Mouse (Mus musculus): ENCODE data around the gene Kbtbd7.

DNA sequence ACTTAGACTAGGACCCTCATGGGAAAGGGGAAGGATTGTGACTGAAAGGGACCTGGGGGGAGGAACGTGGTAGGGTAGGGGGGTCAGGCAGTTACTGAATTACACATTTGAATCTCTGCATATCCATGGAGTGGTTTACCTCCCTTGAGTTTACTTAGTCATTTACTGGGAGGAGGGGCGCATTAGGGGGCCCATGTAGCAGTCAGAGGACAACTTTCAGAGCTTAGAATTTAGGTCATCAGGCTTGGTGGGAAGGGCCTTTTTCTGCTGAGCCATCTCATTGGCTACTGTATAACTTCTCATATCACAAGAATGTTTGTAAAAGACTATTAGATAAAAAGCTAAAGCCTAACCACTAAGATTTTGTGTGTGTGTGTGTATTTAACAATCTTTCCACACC is 15.6 kb upstream of the Kbtbd7 start:
- TF ChIP-seq GATA1 (IDR thresholded peaks at IDR 0.05; ENCODE audit: low read length) (no peak), TAL1 (IDR thresholded peaks at IDR 0.05; ENCODE audit: low read length) (no peak)
